Mouse (Mus musculus): Measurements from ENCODE around the gene Gpc5.

GRCm38 (mm10) chr14:115324247-115324646 is 232.2 kb downstream of the Gpc5 start:
- TF ChIP-seq POLR2A (IDR thresholded peaks at IDR 0.05; ENCODE audit: low read depth, low read length) (no peak), CTCF (IDR thresholded peaks at IDR 0.05; ENCODE audit: extremely low read depth, insufficient read length, insufficient replicate concordance, low read depth, low read length) (no peak)
